Mouse (Mus musculus) hindbrain, embryonic 11.5 days (tissue): ENCODE data around the gene Megf11. TPM values are rescaled to one million over a fixed set of nuclear protein-coding genes. Genes with fewer than 3 reads are reported as not detected.

Experiments used
- ATAC-seq: fragments of 200-750 bp; cut with Nextera tagmentation; 2 replicates; pipeline ENCODE4 v1.8.0; 2017; ENCODE audit warnings: mild to moderate bottlenecking, moderate TSS enrichment, moderate library complexity; ENCODE audit not compliant: low FRiP score
- DNase-seq: peaks from one replicate; pipeline ENCODE4 v3.0.0-alpha.2; 2015; ENCODE audit warnings: low spot score
- H3K27ac ChIP-seq: fragments of 300-500 bp; sonication (generic); 2 replicates; pipeline ENCODE4 v1.5.1; 2014; ENCODE audit warnings: mild to moderate bottlenecking, low read depth, low read length
- H3K27me3 ChIP-seq: fragments of 300-500 bp; sonication (generic); 2 replicates; pipeline ENCODE4 v1.6.1; 2014; ENCODE audit warnings: mild to moderate bottlenecking, low read length, moderate library complexity, mixed read lengths; ENCODE audit not compliant: control insufficient read depth, insufficient read depth
- H3K36me3 ChIP-seq: fragments of 300-500 bp; sonication (generic); 2 replicates; pipeline ENCODE4 v1.6.1; 2014; ENCODE audit warnings: mild to moderate bottlenecking, low read length, moderate library complexity, mixed read lengths; ENCODE audit not compliant: control insufficient read depth, insufficient read depth
- H3K4me1 ChIP-seq: fragments of 300-500 bp; sonication (generic); replicated peaks from 2 replicates; pipeline ENCODE4 v1.6.1; 2014; ENCODE audit warnings: low read length, mixed read lengths; ENCODE audit not compliant: control insufficient read depth, insufficient read depth
- H3K4me2 ChIP-seq: fragments of 300-500 bp; sonication (generic); replicated peaks from 2 replicates; pipeline ENCODE4 v1.6.1; 2014; ENCODE audit warnings: mild to moderate bottlenecking, low read depth, low read length
- H3K4me3 ChIP-seq: fragments of 300-500 bp; sonication (generic); 2 replicates; pipeline ENCODE4 v1.5.1; 2014; ENCODE audit warnings: low read depth, low read length
- H3K9ac ChIP-seq: fragments of 300-500 bp; sonication (generic); 2 replicates; pipeline ENCODE4 v1.6.1; 2014; ENCODE audit warnings: low read depth, low read length
- H3K9me3 ChIP-seq: fragments of 300-500 bp; sonication (generic); 2 replicates; pipeline ENCODE4 v1.6.1; 2016; ENCODE audit warnings: low read length; ENCODE audit not compliant: control insufficient read depth
- WGBS: fragments of 180-500 bp; shearing (Covaris S2); extraction: QIAGEN DNeasy Blood & Tissue Kit; methylation state at CpG from one replicate; pipeline ENCODE4 v1.1.7; 2014; 5-methylcytosine and 5-hydroxymethylcytosine counted together
- polyA plus RNA-seq: library from polyadenylated mRNA; unstranded; fragments of >200 nt; fragmentation: Nextera tagmentation; extraction: Ambion mirVana; gene quantifications from 2 replicates; pipeline ENCODE4 v1.2.1, GENCODE M21; 2014

Megf11 gene
- polyA plus RNA-seq, 1 experiment from 2014 or later, result 5.0 TPM

DNA sequence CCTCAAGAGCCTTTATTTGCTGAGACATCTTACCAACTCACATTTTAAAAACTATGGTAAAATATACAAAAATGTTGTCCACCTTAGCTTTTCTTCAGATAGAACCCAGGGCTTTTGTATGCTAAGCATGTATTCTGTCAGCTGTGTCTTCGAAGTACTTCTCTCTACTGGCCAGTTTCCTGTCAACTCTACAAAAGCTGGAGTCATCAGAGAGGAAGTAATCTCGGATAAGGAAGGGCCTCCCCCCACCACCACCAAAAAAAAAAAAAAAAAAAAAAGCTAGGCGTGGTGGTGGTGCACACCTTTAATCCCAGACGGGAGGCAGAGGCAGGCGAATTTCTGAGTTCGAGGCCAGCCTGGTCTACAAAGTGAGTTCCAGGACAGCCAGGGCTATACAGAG is 363.9 kb downstream of the Megf11 start:
- H3K4me3 ChIP-seq, result no peak overlapping the region
- no peak overlapping the region for H3K27ac ChIP-seq
- no peak for DNase-seq
- no peak overlapping the region for H3K4me2 ChIP-seq
- no peaks in the 10 kb centered on the region for H3K9me3 ChIP-seq
- H3K36me3 ChIP-seq, result no peaks in the 10 kb centered on the region
- no peaks in the 10 kb centered on the region for H3K27me3 ChIP-seq
- no peak for ATAC-seq
- H3K4me1 ChIP-seq, result no peaks in the 10 kb centered on the region
- WGBS, result 91% methylated on average over 6 of the region's 6 CpGs
- H3K9ac ChIP-seq, result no peak overlapping the region

DNA sequence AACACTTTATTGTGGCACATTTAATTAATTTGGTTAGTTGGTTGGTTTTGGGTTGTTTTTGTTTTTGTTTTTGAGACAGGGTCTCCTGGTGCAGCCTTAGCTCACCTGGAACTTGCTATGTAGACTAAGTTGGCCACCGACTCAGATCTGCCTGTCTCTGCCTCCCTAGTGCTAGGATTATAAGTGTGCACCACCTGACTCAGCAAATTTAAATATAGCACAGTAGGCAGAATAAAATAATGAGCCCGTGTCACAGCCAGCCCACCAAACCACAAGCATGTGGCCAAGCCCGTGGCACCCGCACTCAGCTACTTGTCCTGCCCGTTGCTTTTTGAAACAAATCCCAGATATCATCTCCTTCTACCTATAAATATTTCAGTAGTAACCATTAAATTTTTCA is 367.1 kb downstream of the Megf11 start:
- DNase-seq, result no peak
- no peaks in the 10 kb centered on the region for H3K4me1 ChIP-seq

GRCm38 (mm10) chr9:64758052-64758451 is 372.6 kb downstream of the Megf11 start:
- no peak for DNase-seq
- Histone ChIP-seq H3K4me2 (no peak overlapping the region), H3K9me3 (no peaks in the 10 kb centered on the region), H3K27me3 (no peaks in the 10 kb centered on the region), H3K36me3 (no peaks in the 10 kb centered on the region), H3K4me1 (no peaks in the 10 kb centered on the region), H3K9ac (no peak overlapping the region), H3K4me3 (no peak overlapping the region), H3K27ac (no peak overlapping the region)
- WGBS, result 80% methylated on average over 14 of the region's 14 CpGs
- no peak for ATAC-seq

More for the DNA sequence above, 367.1 kb downstream of the Megf11 start:
- no peaks in the 10 kb centered on the region for H3K9me3 ChIP-seq
- WGBS, result 97% methylated on average over 5 of the region's 5 CpGs
- H3K27me3 ChIP-seq, result no peaks in the 10 kb centered on the region
- no peak overlapping the region for H3K4me3 ChIP-seq
- H3K27ac ChIP-seq, result no peak overlapping the region
- no peak overlapping the region for H3K9ac ChIP-seq
- ATAC-seq, result no peak
- no peaks in the 10 kb centered on the region for H3K36me3 ChIP-seq
- H3K4me2 ChIP-seq, result no peak overlapping the region

Other genes with a start within 250 kb of the Megf11 start
- gene Zwilch, start 212.5 kb upstream of the Megf11 start, polyA plus RNA-seq, result 27.0 and 27.9 TPM in 2 replicates
- 1,100 and 1,121 TPM in 2 replicates for gene Rpl4, start 212.3 kb upstream of the Megf11 start, polyA plus RNA-seq
- gene Snapc5, start 206.4 kb upstream of the Megf11 start, polyA plus RNA-seq, result 33.4 and 37.4 TPM in 2 replicates
- gene Uchl4, start 150.4 kb upstream of the Megf11 start, polyA plus RNA-seq, result 4.0 and 5.2 TPM in 2 replicates
- 71.8 and 79.1 TPM in 2 replicates for gene Map2k1, start 132.0 kb upstream of the Megf11 start, polyA plus RNA-seq
- gene Tipin, start 104.0 kb upstream of the Megf11 start, polyA plus RNA-seq, result 226 and 233 TPM in 2 replicates
- 21.7 and 25.7 TPM in 2 replicates for gene Dis3l, start 44.3 kb upstream of the Megf11 start, polyA plus RNA-seq